8 mouse cellular contexts compared by ENCODE assay signal in the genomic region with DNA sequence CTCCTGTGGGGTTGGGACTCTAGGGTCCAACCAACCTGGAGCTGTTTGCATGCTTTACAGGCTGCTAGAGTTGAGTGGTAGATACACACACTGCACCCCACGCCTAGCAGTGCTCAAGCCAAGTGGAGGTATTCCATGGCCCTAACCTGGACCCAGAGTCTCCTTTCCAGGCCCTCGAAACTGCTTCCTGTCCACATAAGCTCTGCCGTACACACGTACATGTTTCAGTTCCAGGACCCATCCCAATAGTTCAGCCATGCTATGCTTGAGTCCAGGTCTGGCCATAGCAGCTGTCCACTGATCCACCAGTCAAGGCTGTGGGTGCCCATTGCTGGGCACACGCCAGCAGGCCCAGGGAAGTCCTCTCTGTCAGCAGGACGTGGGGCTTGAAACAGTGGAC. TPM values are rescaled to one million over a fixed set of nuclear protein-coding genes. Genes with fewer than 3 reads are reported as not detected.
DNase-seq lines count a peak whose midpoint lies in the region; ATAC-seq and TF ChIP-seq lines count a peak whose summit lies in the region.

No protein-coding gene starts in this region.

- 58% methylated on average over 6 of the region's 6 CpGs for WGBS in kidney, embryonic 15.5 days
- 56% methylated on average over 6 of the region's 6 CpGs for WGBS in bone marrow, adult 2 months
- WGBS in forebrain, postnatal 0 days = 49% methylated on average over 6 of the region's 6 CpGs
- WGBS in liver, embryonic 16.5 days (ENCODE audit: insufficient replicate concordance) = 56% methylated on average over 6 of the region's 6 CpGs

- no peak overlapping the region for H3K27ac ChIP-seq in kidney, embryonic 15.5 days
- peak overlapping the region; percentile 44 for H3K27ac ChIP-seq in bone marrow, adult 2 months (ENCODE audit: control insufficient read depth, insufficient read depth, low read depth, low read length, poor library complexity)
- H3K27ac ChIP-seq in forebrain, postnatal 0 days (ENCODE audit: low read depth, low read length) = no peak overlapping the region
- peak overlapping the region; percentile 80 for H3K27ac ChIP-seq in liver, embryonic 16.5 days (ENCODE audit: low read length)

- H3K36me3 ChIP-seq in kidney, embryonic 15.5 days = no peaks in the 10 kb centered on the region
- H3K36me3 ChIP-seq in forebrain, postnatal 0 days (ENCODE audit: insufficient read depth) = no peaks in the 10 kb centered on the region
- peaks cover 23% of the 10 kb centered on the region for H3K36me3 ChIP-seq in liver, embryonic 16.5 days (ENCODE audit: control insufficient read depth, insufficient read depth)

- H3K4me3 ChIP-seq in kidney, embryonic 15.5 days (replicated peaks) = peak overlapping the region; percentile 84
- H3K4me3 ChIP-seq in bone marrow, adult 2 months (replicated peaks; ENCODE audit: control insufficient read depth, low read depth, low read length) = peak overlapping the region; percentile 83
- H3K4me3 ChIP-seq in forebrain, postnatal 0 days (ENCODE audit: low read depth, low read length) = peak overlapping the region; percentile 81
- peak overlapping the region; percentile 96 for H3K4me3 ChIP-seq in liver, embryonic 16.5 days (ENCODE audit: low read depth, low read length)

- H3K4me2 ChIP-seq in kidney, embryonic 15.5 days = peak overlapping the region; percentile 89
- H3K4me2 ChIP-seq in forebrain, postnatal 0 days (ENCODE audit: low read depth) = peak overlapping the region; percentile 73
- H3K4me2 ChIP-seq in liver, embryonic 16.5 days (ENCODE audit: low read depth, low read length) = peak overlapping the region; percentile 91

- 0 out of 2 replicates have a peak, but pooled peaks have one; percentile 17 for TF ChIP-seq POLR2A in bone marrow, adult 2 months (IDR thresholded peaks at IDR 0.05; ENCODE audit: borderline replicate concordance, control insufficient read depth, low read depth, low read length)

- DNase-seq in kidney, adult 11 months = no peak
- DNase-seq in forebrain, postnatal 0 days = no peak
- DNase-seq in MN1 (ENCODE audit: low spot score) = no peak
- no peak for DNase-seq in urinary bladder, postnatal 25 days (ENCODE audit: low spot score)
- DNase-seq in gastrocnemius, adult 8-10 months (ENCODE audit: low spot score in 2 of 2) = no peak

- H3K9me3 ChIP-seq in kidney, embryonic 15.5 days (replicated peaks) = no peaks in the 10 kb centered on the region
- H3K9me3 ChIP-seq in forebrain, postnatal 0 days (ENCODE audit: low read length) = no peaks in the 10 kb centered on the region
- no peaks in the 10 kb centered on the region for H3K9me3 ChIP-seq in liver, embryonic 16.5 days (replicated peaks; ENCODE audit: control insufficient read depth, low read length)

- TF ChIP-seq CTCF in bone marrow, adult 2 months (IDR thresholded peaks at IDR 0.05; ENCODE audit: control insufficient read depth, insufficient read depth, low read length) = no peak
- no peak for TF ChIP-seq CTCF in forebrain, postnatal 0 days (IDR thresholded peaks at IDR 0.05; ENCODE audit: low read depth)

- H3K27me3 ChIP-seq in kidney, embryonic 15.5 days = no peaks in the 10 kb centered on the region
- H3K27me3 ChIP-seq in forebrain, postnatal 0 days (ENCODE audit: insufficient read depth, low read length) = no peaks in the 10 kb centered on the region
- no peaks in the 10 kb centered on the region for H3K27me3 ChIP-seq in liver, embryonic 16.5 days (ENCODE audit: control insufficient read depth, insufficient read depth, low read depth, low read length)

- H3K4me1 ChIP-seq in kidney, embryonic 15.5 days = peaks cover 85% of the 10 kb centered on the region
- H3K4me1 ChIP-seq in bone marrow, adult 2 months (ENCODE audit: control insufficient read depth, insufficient read depth, low read length) = peaks cover 3% of the 10 kb centered on the region; the same call in 1 of the 2 replicates
- H3K4me1 ChIP-seq in forebrain, postnatal 0 days (ENCODE audit: insufficient read depth) = peaks cover 35% of the 10 kb centered on the region
- H3K4me1 ChIP-seq in liver, embryonic 16.5 days (ENCODE audit: control insufficient read depth, low read depth, low read length) = peaks cover 72% of the 10 kb centered on the region

- H3K9ac ChIP-seq in kidney, embryonic 15.5 days = peak overlapping the region; percentile 75
- H3K9ac ChIP-seq in forebrain, postnatal 0 days = peak overlapping the region; percentile 59
- H3K9ac ChIP-seq in liver, embryonic 16.5 days (ENCODE audit: low read depth, low read length) = peak overlapping the region; percentile 98

- no peak for ATAC-seq in kidney, embryonic 15.5 days (replicated peaks; ENCODE audit: low FRiP score)
- no peak for ATAC-seq in forebrain, postnatal 0 days
- no peak for ATAC-seq in liver, embryonic 16.5 days (ENCODE audit: low read depth)

RNA-seq across cellular contexts. Expression of a gene that starts 2.0 kb away (rescaled TPM):
- polyA plus RNA-seq in kidney, embryonic 15.5 days (2015; fragmentation: Nextera tagmentation; extraction: Ambion mirVana) = 7.2 and 7.5 TPM in 2 replicates
- 42.4 and 47.6 TPM in 2 replicates for polyA plus RNA-seq in bone marrow, adult 2 months (2011; ENCODE audit: insufficient read depth, insufficient read length, low replicate concordance, missing spikeins)
- total RNA-seq in forebrain, postnatal 0 days (2014; rRNA removed) = 52.5 and 61.1 TPM in 2 replicates
- 13.9 and 16.6 TPM in 2 replicates for polyA plus RNA-seq in forebrain, postnatal 0 days (2015; fragmentation: Nextera tagmentation; extraction: Ambion mirVana)
- polyA plus RNA-seq in liver, embryonic 16.5 days (2015; fragmentation: Nextera tagmentation; extraction: Ambion mirVana) = 4.7 and 5.2 TPM in 2 replicates
- total RNA-seq in gastrocnemius, adult 8-10 months (2022) = 10 to 100 TPM; 19.3 to 23.2 (median 20.8) TPM

Comparison
In these comparisons a context has a peak if more than half of its experiments do, and no peak if none do; other contexts are left out.
1. H3K27ac ChIP-seq: peak in bone marrow, adult 2 months (single experiment) and liver, embryonic 16.5 days (single experiment); none in kidney, embryonic 15.5 days (single experiment) and forebrain, postnatal 0 days (single experiment).
2. Peak in every context shown above with its lines, with median percentiles within 50 percentile points of each other: H3K4me2 ChIP-seq, H3K4me3 ChIP-seq and H3K9ac ChIP-seq.